Mouse (Mus musculus) hindbrain, embryonic 16.5 days (tissue): ENCODE data around the gene Cldn14. TPM values are rescaled to one million over a fixed set of nuclear protein-coding genes. Genes with fewer than 3 reads are reported as not detected.
"Not testable (repeated sequence)": the region's sequence is repeated elsewhere in the genome, so short reads cannot be mapped to it uniquely, and the experiment has no call there.

ENCODE experiments used
- ATAC-seq: fragments of 200-750 bp; cut with Nextera tagmentation; 2 replicates; pipeline ENCODE4 v1.8.0; 2017; ENCODE audit warnings: moderate TSS enrichment, moderate library complexity
- H3K27ac ChIP-seq: fragments of 300-500 bp; sonication (generic); 2 replicates; pipeline ENCODE4 v1.5.1; 2014; ENCODE audit warnings: low read depth, mild to moderate bottlenecking, control low read depth, low read length, moderate library complexity
- H3K27me3 ChIP-seq: fragments of 300-500 bp; sonication (generic); replicated peaks from 2 replicates; pipeline ENCODE4 v1.6.1; 2014; ENCODE audit warnings: low read length; ENCODE audit not compliant: control insufficient read depth, insufficient read depth
- H3K36me3 ChIP-seq: fragments of 300-500 bp; sonication (generic); 2 replicates; pipeline ENCODE4 v1.6.1; 2014; ENCODE audit warnings: mild to moderate bottlenecking, low read length, moderate library complexity, mixed read lengths; ENCODE audit not compliant: control insufficient read depth, insufficient read depth
- H3K4me1 ChIP-seq: fragments of 300-500 bp; sonication (generic); 2 replicates; pipeline ENCODE4 v1.6.1; 2014; ENCODE audit warnings: low read depth, low read length; ENCODE audit not compliant: control insufficient read depth, insufficient read depth
- H3K4me2 ChIP-seq: fragments of 300-500 bp; sonication (generic); 2 replicates; pipeline ENCODE4 v1.6.1; 2014; ENCODE audit warnings: mild to moderate bottlenecking, low read length, control low read depth, moderate library complexity
- H3K4me3 ChIP-seq: fragments of 300-500 bp; sonication (generic); 2 replicates; pipeline ENCODE4 v1.5.1; 2014; ENCODE audit warnings: mild to moderate bottlenecking, low read length, control low read depth, moderate library complexity
- H3K9ac ChIP-seq: fragments of 300-500 bp; sonication (generic); 2 replicates; pipeline ENCODE4 v1.6.1; 2014; ENCODE audit warnings: low read depth, mild to moderate bottlenecking, control low read depth, low read length, moderate library complexity
- H3K9me3 ChIP-seq: fragments of 300-500 bp; sonication (generic); 2 replicates; pipeline ENCODE4 v1.6.1; 2014; ENCODE audit warnings: mild to moderate bottlenecking, low read length, moderate library complexity; ENCODE audit not compliant: control insufficient read depth
- WGBS: fragments of 180-500 bp; shearing (Covaris S2); extraction: QIAGEN DNeasy Blood & Tissue Kit; methylation state at CpG from one replicate; pipeline ENCODE4 v1.1.7; 2014; 5-methylcytosine and 5-hydroxymethylcytosine counted together
- polyA plus RNA-seq: library from polyadenylated mRNA; unstranded; fragments of >200 nt; fragmentation: Nextera tagmentation; extraction: Ambion mirVana; gene quantifications from 2 replicates; pipeline ENCODE4 v1.2.1, GENCODE M21; 2015

Gene Cldn14
- polyA plus RNA-seq, 1 experiment from 2014 or later = not detected

DNA sequence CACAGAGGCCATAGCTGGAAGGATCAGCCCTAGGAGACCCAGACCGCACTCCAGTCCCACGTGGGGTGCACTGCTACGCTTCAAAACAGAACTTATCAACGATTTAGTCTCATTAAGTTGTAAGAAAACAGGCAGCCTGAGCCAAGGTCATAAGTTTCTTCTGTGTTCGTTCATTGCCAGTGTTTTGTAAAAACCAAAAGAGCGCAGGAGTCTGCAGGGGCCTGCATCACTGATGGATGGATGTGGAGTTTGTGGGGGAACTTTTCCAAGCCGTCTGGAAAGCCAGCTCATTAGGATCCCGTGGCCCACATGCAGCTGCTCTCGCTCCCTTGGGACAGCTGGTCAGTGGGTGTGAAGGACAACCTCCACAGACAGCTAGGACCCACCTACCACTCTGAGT lies 25.1 kb downstream of the Cldn14 start:
- peaks cover 4% of the 10 kb centered on the region; the same call in 1 of the 2 replicates for H3K4me1 ChIP-seq
- no peaks in the 10 kb centered on the region for H3K36me3 ChIP-seq
- 71% methylated on average over 9 of the region's 9 CpGs for WGBS
- no peak overlapping the region for H3K27ac ChIP-seq
- no peaks in the 10 kb centered on the region for H3K9me3 ChIP-seq
- no peak overlapping the region for H3K4me2 ChIP-seq
- H3K27me3 ChIP-seq = no peaks in the 10 kb centered on the region
- H3K9ac ChIP-seq = no peak overlapping the region
- no peak overlapping the region for H3K4me3 ChIP-seq
- ATAC-seq = no peak

DNA sequence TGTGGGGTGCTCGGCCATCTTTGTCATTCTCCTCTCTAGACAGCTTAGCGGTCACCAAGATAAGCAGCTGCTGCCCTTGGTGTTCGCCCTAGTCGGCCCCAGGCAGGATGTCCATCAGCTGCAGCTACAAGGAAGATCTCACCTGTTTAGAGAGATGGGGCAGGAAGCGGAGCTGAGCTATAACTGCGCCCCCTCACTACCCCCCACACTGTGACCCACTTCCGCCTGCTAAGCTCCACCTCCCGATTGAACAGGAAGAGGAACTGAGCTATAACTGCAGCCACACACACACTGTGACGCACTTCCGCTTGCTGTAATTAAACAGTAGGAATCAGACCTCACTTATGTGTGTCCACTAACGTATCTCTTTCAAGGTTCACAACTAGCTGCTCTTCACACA lies 26.3 kb downstream of the Cldn14 start:
- no peaks in the 10 kb centered on the region for H3K27me3 ChIP-seq
- H3K9me3 ChIP-seq = no peaks in the 10 kb centered on the region
- no peak overlapping the region for H3K9ac ChIP-seq
- ATAC-seq = no peak
- WGBS = 87% methylated on average over 11 of the region's 11 CpGs
- peaks cover 4% of the 10 kb centered on the region; the same call in 1 of the 2 replicates for H3K4me1 ChIP-seq
- H3K27ac ChIP-seq = no peak overlapping the region
- no peak overlapping the region for H3K4me2 ChIP-seq
- H3K36me3 ChIP-seq = no peaks in the 10 kb centered on the region
- no peak overlapping the region for H3K4me3 ChIP-seq

- Histone ChIP-seq H3K9ac (no peak overlapping the region), H3K36me3 (no peaks in the 10 kb centered on the region), H3K9me3 (no peaks in the 10 kb centered on the region), H3K4me3 (no peak overlapping the region), H3K4me1 (peaks cover 4% of the 10 kb centered on the region; the same call in 1 of the 2 replicates), H3K27ac (no peak overlapping the region), H3K27me3 (no peaks in the 10 kb centered on the region), H3K4me2 (no peak overlapping the region)
- no peak for ATAC-seq
- 61% methylated on average over 15 of the region's 15 CpGs for WGBS
Measured at GRCm38 (mm10) chr16:93981190-93981841, 27.3 kb downstream of the Cldn14 start.

- H3K27ac ChIP-seq, H3K4me2 ChIP-seq, H3K36me3 ChIP-seq, H3K4me1 ChIP-seq, H3K4me3 ChIP-seq, H3K27me3 ChIP-seq, ATAC-seq, H3K9ac ChIP-seq, H3K9me3 ChIP-seq: not testable (repeated sequence)
- WGBS = 88% methylated on average over 3 of the region's 3 CpGs
Measured at GRCm38 (mm10) chr16:93980338-93980737, 28.3 kb downstream of the Cldn14 start.

DNA sequence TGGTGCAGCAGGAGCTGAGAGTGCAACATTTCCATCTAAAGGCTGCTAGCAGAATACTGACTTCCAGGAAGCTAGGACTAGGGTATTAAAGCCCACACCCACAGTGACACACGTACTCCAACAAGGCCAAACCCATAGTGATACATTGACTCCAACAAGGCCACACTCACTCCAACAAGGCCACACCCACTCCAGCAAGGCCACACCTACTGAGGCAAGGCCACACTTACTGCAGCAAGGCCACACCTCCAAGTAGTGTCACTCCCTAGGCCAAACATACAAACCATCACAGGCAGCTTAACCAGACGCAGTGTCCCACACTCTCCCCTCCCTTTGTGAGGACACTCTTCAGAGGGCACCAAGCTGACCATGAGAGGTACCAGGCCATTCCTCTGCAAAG lies 29.3 kb downstream of the Cldn14 start:
- Histone ChIP-seq H3K4me1 (peaks cover 4% of the 10 kb centered on the region; the same call in 1 of the 2 replicates), H3K4me2 (no peak overlapping the region), H3K9ac (no peak overlapping the region), H3K27me3 (no peaks in the 10 kb centered on the region), H3K36me3 (no peaks in the 10 kb centered on the region), H3K4me3 (no peak overlapping the region), H3K27ac (no peak overlapping the region), H3K9me3 (no peaks in the 10 kb centered on the region)
- ATAC-seq = no peak
- WGBS = 79% methylated on average over 2 of the region's 2 CpGs

- 95% methylated on average over 6 of the region's 6 CpGs for WGBS
- Histone ChIP-seq H3K4me3 (no peak overlapping the region), H3K27ac (no peak overlapping the region)
Measured at GRCm38 (mm10) chr16:93977587-93977986, 31.1 kb downstream of the Cldn14 start.

DNA sequence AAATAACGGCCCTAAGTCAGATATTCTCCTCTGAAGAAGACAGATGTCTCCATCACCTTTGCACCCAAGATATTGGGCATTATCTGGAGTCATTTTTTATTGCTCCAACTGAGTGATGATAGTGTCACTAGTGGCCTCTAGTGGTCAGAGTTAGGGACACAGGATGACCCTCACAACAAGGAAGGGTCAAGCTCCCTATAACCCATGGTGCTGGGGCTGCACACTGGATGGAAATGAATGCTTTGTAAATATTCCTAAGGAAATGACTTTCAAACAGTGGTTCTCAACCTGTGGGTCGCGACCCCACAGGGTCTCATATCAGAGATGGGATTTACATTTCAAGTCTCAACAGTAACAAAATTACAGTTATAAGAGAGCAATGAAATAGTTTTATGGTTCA lies 31.7 kb downstream of the Cldn14 start:
- no peak overlapping the region for H3K4me2 ChIP-seq
- no peaks in the 10 kb centered on the region for H3K27me3 ChIP-seq
- no peaks in the 10 kb centered on the region for H3K36me3 ChIP-seq
- 49% methylated on average over 3 of the region's 3 CpGs for WGBS
- H3K9me3 ChIP-seq = no peaks in the 10 kb centered on the region
- peaks cover 4% of the 10 kb centered on the region; the same call in 1 of the 2 replicates for H3K4me1 ChIP-seq
- ATAC-seq = no peak
- H3K4me3 ChIP-seq = no peak overlapping the region
- no peak overlapping the region for H3K27ac ChIP-seq
- H3K9ac ChIP-seq = no peak overlapping the region

More at GRCm38 (mm10) chr16:93977587-93977986, 31.1 kb downstream of the Cldn14 start:
- Histone ChIP-seq H3K9me3 (no peaks in the 10 kb centered on the region), H3K4me1 (peaks cover 4% of the 10 kb centered on the region; the same call in 1 of the 2 replicates), H3K27me3 (no peaks in the 10 kb centered on the region), H3K36me3 (no peaks in the 10 kb centered on the region), H3K9ac (no peak overlapping the region), H3K4me2 (no peak overlapping the region)
- no peak for ATAC-seq

- no peaks in the 10 kb centered on the region for H3K9me3 ChIP-seq
- H3K4me1 ChIP-seq = no peaks in the 10 kb centered on the region
- no peak overlapping the region for H3K4me2 ChIP-seq
- H3K27me3 ChIP-seq = no peaks in the 10 kb centered on the region
- no peak overlapping the region for H3K9ac ChIP-seq
- no peak overlapping the region for H3K4me3 ChIP-seq
- 88% methylated on average over 12 of the region's 12 CpGs for WGBS
- no peak overlapping the region for H3K27ac ChIP-seq
- H3K36me3 ChIP-seq = no peaks in the 10 kb centered on the region
- no peak for ATAC-seq
Measured at GRCm38 (mm10) chr16:93975430-93975829, 33.2 kb downstream of the Cldn14 start.

- no peak overlapping the region for H3K4me2 ChIP-seq
- no peaks in the 10 kb centered on the region for H3K27me3 ChIP-seq
- H3K4me3 ChIP-seq = no peak overlapping the region
- H3K36me3 ChIP-seq = no peaks in the 10 kb centered on the region
- H3K4me1 ChIP-seq = no peaks in the 10 kb centered on the region
- H3K9ac ChIP-seq = no peak overlapping the region
- ATAC-seq = no peak
- 70% methylated on average over 8 of the region's 8 CpGs for WGBS
- no peak overlapping the region for H3K27ac ChIP-seq
- H3K9me3 ChIP-seq = no peaks in the 10 kb centered on the region
Measured at GRCm38 (mm10) chr16:93974278-93974677, 34.4 kb downstream of the Cldn14 start.
